Mouse (Mus musculus) myocyte (in vitro differentiated cells): Measurements from ENCODE around the gene Sipa1l2.

ENCODE experiments used
- CEBPB ChIP-seq: IDR thresholded peaks from 2 replicates; pipeline ENCODE4 v1.6.1; 2011; ENCODE audit warnings: mild to moderate bottlenecking, moderate library complexity; ENCODE audit not compliant: poor library complexity, insufficient read depth, severe bottlenecking
- POLR2A ChIP-seq: IDR thresholded peaks from one replicate; pipeline ENCODE4 v1.6.1; 2011; ENCODE audit warnings: low read depth, mild to moderate bottlenecking, control low read depth, moderate library complexity; ENCODE audit not compliant: insufficient read length
- TCF3 ChIP-seq: IDR thresholded peaks from one replicate; pipeline ENCODE4 v1.6.1; 2011; ENCODE audit warnings: low read depth, control low read depth; ENCODE audit not compliant: insufficient read length
- USF1 ChIP-seq: IDR thresholded peaks from one replicate; pipeline ENCODE4 v1.6.1; 2011; ENCODE audit warnings: low read depth, mild to moderate bottlenecking, control low read depth, moderate library complexity

DNA sequence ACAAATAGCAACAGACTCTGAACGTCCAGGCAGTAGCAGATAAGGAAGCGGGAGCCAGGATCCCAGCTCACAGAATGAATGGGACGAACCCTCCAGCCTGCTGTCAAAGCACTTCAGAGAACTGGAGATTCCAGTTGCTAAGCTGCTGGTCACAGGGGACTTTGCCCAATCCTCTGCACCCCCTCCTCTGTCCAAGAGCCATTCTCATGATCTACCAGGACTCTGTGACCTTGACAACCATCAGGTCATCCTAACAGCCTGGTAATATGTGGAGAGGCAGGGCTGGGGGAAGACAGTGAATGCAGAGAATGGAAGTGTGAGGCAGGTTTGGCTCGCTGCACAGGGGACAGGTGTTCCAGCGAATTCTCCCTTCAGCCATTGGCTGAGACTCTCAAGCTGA is 163.2 kb downstream of the Sipa1l2 start:
- TF ChIP-seq POLR2A: no peak
- TF ChIP-seq CEBPB: no peak
- no peak for TF ChIP-seq TCF3
- TF ChIP-seq USF1: no peak
